Mouse (Mus musculus): ENCODE measurements at regions not wholly inside any gene's neighbourhood (a gene's known extent, or its start where the extent isn't known, plus 50 kb on each side); places are given as distances from the start of the nearest gene placed in this dataset.
A peak's percentile ranks its signal among the peaks of the same experiment; 100 is the strongest.

GRCm38 (mm10) chr11:38818141-38818540 is 1582.4 kb upstream of the Tenm2 start:
- Histone ChIP-seq H3K27me3 (ENCODE audit: control insufficient read depth, insufficient read depth, low read length) (no peaks in the 10 kb centered on the region), H3K9ac (ENCODE audit: low read depth, low read length) (no peak overlapping the region), H3K4me3 (no peak overlapping the region), H3K79me2 (replicated peaks; ENCODE audit: control insufficient read depth, insufficient read depth, low read length) (no peaks in the 10 kb centered on the region), H3K27ac (no peak overlapping the region), H3K36me3 (ENCODE audit: control insufficient read depth, insufficient read depth, low read length) (no peaks in the 10 kb centered on the region), H3K4me1 (ENCODE audit: control insufficient read depth, insufficient read depth, low read length) (no peaks in the 10 kb centered on the region)
- WGBS, result 61% methylated on average over 3 of the region's 3 CpGs
- no peak for TF ChIP-seq EP300 (IDR thresholded peaks at IDR 0.05; ENCODE audit: insufficient read depth, low read depth, low read length)
- no peak for TF ChIP-seq POLR2A (IDR thresholded peaks at IDR 0.05; ENCODE audit: insufficient read depth, low read depth, low read length)
- no peak for TF ChIP-seq CTCF (IDR thresholded peaks at IDR 0.05)
- DNase-seq, result no peak
- intact Hi-C loops (cut with DNase I), result no loop called here

- no peak overlapping the region for H3K9ac ChIP-seq (ENCODE audit: low read depth, low read length)
- H3K4me1 ChIP-seq (ENCODE audit: control insufficient read depth, insufficient read depth, low read length), result no peaks in the 10 kb centered on the region
- DNase-seq, result no peak
- H3K4me3 ChIP-seq, result no peak overlapping the region
- H3K27ac ChIP-seq, result no peak overlapping the region
- intact Hi-C loops (cut with DNase I), result no loop called here
- H3K36me3 ChIP-seq (ENCODE audit: control insufficient read depth, insufficient read depth, low read length), result no peaks in the 10 kb centered on the region
- TF ChIP-seq EP300 (IDR thresholded peaks at IDR 0.05; ENCODE audit: insufficient read depth, low read depth, low read length), result no peak
- no peak for TF ChIP-seq POLR2A (IDR thresholded peaks at IDR 0.05; ENCODE audit: insufficient read depth, low read depth, low read length)
- TF ChIP-seq CTCF (IDR thresholded peaks at IDR 0.05), result no peak
- H3K79me2 ChIP-seq (replicated peaks; ENCODE audit: control insufficient read depth, insufficient read depth, low read length), result no peaks in the 10 kb centered on the region
- no peaks in the 10 kb centered on the region for H3K27me3 ChIP-seq (ENCODE audit: control insufficient read depth, insufficient read depth, low read length)
- 49% methylated on average over 4 of the region's 4 CpGs for WGBS
These were observed 1547.8 kb upstream of the Tenm2 start for GRCm38 (mm10) chr11:38783548-38783947.

GRCm38 (mm10) chr11:38779585-38779984 is 1543.8 kb upstream of the Tenm2 start:
- no peak for DNase-seq
- WGBS, result 71% methylated on average over 1 of the region's 1 CpGs
- intact Hi-C loops (cut with DNase I), result no loop called here
- H3K79me2 ChIP-seq (replicated peaks; ENCODE audit: control insufficient read depth, insufficient read depth, low read length), result no peaks in the 10 kb centered on the region
- no peak overlapping the region for H3K9ac ChIP-seq (ENCODE audit: low read depth, low read length)
- H3K4me3 ChIP-seq, result no peak overlapping the region
- TF ChIP-seq CTCF (IDR thresholded peaks at IDR 0.05) (no peak), EP300 (IDR thresholded peaks at IDR 0.05; ENCODE audit: insufficient read depth, low read depth, low read length) (no peak), POLR2A (IDR thresholded peaks at IDR 0.05; ENCODE audit: insufficient read depth, low read depth, low read length) (no peak)
- H3K27me3 ChIP-seq (ENCODE audit: control insufficient read depth, insufficient read depth, low read length), result no peaks in the 10 kb centered on the region
- H3K4me1 ChIP-seq (ENCODE audit: control insufficient read depth, insufficient read depth, low read length), result no peaks in the 10 kb centered on the region
- no peaks in the 10 kb centered on the region for H3K36me3 ChIP-seq (ENCODE audit: control insufficient read depth, insufficient read depth, low read length)
- no peak overlapping the region for H3K27ac ChIP-seq

- Histone ChIP-seq H3K9ac (ENCODE audit: low read depth, low read length) (no peak overlapping the region), H3K79me2 (replicated peaks; ENCODE audit: control insufficient read depth, insufficient read depth, low read length) (no peaks in the 10 kb centered on the region), H3K27ac (no peak overlapping the region), H3K4me3 (no peak overlapping the region), H3K4me1 (ENCODE audit: control insufficient read depth, insufficient read depth, low read length) (no peaks in the 10 kb centered on the region), H3K36me3 (ENCODE audit: control insufficient read depth, insufficient read depth, low read length) (no peaks in the 10 kb centered on the region), H3K27me3 (ENCODE audit: control insufficient read depth, insufficient read depth, low read length) (no peaks in the 10 kb centered on the region)
- TF ChIP-seq POLR2A (IDR thresholded peaks at IDR 0.05; ENCODE audit: insufficient read depth, low read depth, low read length) (no peak), CTCF (IDR thresholded peaks at IDR 0.05) (no peak), EP300 (IDR thresholded peaks at IDR 0.05; ENCODE audit: insufficient read depth, low read depth, low read length) (no peak)
- 60% methylated on average over 2 of the region's 2 CpGs for whole genome bisulfite sequencing
- intact Hi-C loops (cut with DNase I), result no loop called here
- no peak for DNase-seq
These were observed 1526.5 kb upstream of the Tenm2 start for GRCm38 (mm10) chr11:38762241-38762640.

- intact Hi-C loops (cut with DNase I), result no loop called here
- WGBS, result 31% methylated on average over 3 of the region's 3 CpGs
- DNase-seq, result no peak
- Histone ChIP-seq H3K9ac (ENCODE audit: low read depth, low read length) (no peak overlapping the region), H3K27me3 (ENCODE audit: control insufficient read depth, insufficient read depth, low read length) (no peaks in the 10 kb centered on the region), H3K27ac (no peak overlapping the region), H3K36me3 (ENCODE audit: control insufficient read depth, insufficient read depth, low read length) (no peaks in the 10 kb centered on the region), H3K4me1 (ENCODE audit: control insufficient read depth, insufficient read depth, low read length) (no peaks in the 10 kb centered on the region), H3K4me3 (no peak overlapping the region), H3K79me2 (replicated peaks; ENCODE audit: control insufficient read depth, insufficient read depth, low read length) (no peaks in the 10 kb centered on the region)
- TF ChIP-seq EP300 (IDR thresholded peaks at IDR 0.05; ENCODE audit: insufficient read depth, low read depth, low read length) (no peak), CTCF (IDR thresholded peaks at IDR 0.05) (peak; percentile 62)
These were observed 1511.8 kb upstream of the Tenm2 start for GRCm38 (mm10) chr11:38747549-38747948.

- no peaks in the 10 kb centered on the region for H3K79me2 ChIP-seq (replicated peaks; ENCODE audit: control insufficient read depth, insufficient read depth, low read length)
- H3K4me3 ChIP-seq, result no peak overlapping the region
- DNase-seq, result no peak
- TF ChIP-seq CTCF (IDR thresholded peaks at IDR 0.05), result no peak
- TF ChIP-seq EP300 (IDR thresholded peaks at IDR 0.05; ENCODE audit: insufficient read depth, low read depth, low read length), result no peak
- TF ChIP-seq POLR2A (IDR thresholded peaks at IDR 0.05; ENCODE audit: insufficient read depth, low read depth, low read length), result no peak
- H3K9ac ChIP-seq (ENCODE audit: low read depth, low read length), result no peak overlapping the region
- intact Hi-C loops (cut with DNase I), result no loop called here
- no peak overlapping the region for H3K27ac ChIP-seq
- no peaks in the 10 kb centered on the region for H3K36me3 ChIP-seq (ENCODE audit: control insufficient read depth, insufficient read depth, low read length)
- 50% methylated on average over 2 of the region's 2 CpGs for WGBS
- H3K27me3 ChIP-seq (ENCODE audit: control insufficient read depth, insufficient read depth, low read length), result no peaks in the 10 kb centered on the region
- H3K4me1 ChIP-seq (ENCODE audit: control insufficient read depth, insufficient read depth, low read length), result no peaks in the 10 kb centered on the region
These were observed 1493.3 kb upstream of the Tenm2 start for GRCm38 (mm10) chr11:38729101-38729500.

All from heart, adult 2 months (tissue).